Mouse (Mus musculus) gastrocnemius, postnatal 36 days (tissue): ENCODE results near the gene Tmem238. TPM values are rescaled to one million over a fixed set of nuclear protein-coding genes. Genes with fewer than 3 reads are reported as not detected.
"Not testable (repeated sequence)": the region's sequence is repeated elsewhere in the genome, so short reads cannot be mapped to it uniquely, and the experiment has no call there.

Source experiments
- DNase-seq, 2 experiments: peaks; one replicate each; pipeline ENCODE4 v3.0.0; 2022
- intact Hi-C: fragments of 180-260 bp; cut with DNase I; formaldehyde crosslinking; loops from one replicate; pipeline ENCODE4 v1.15.1; 2025
- long read RNA-seq, 2 experiments: library from polyadenylated mRNA; stranded (forward); transcript quantifications; one replicate each; pipeline ENCODE4 v2.0.0; 2021
- total RNA-seq, 2 experiments: library from RNA; stranded (reverse); gene quantifications; 2 replicates each; pipeline ENCODE4 v1.2.3; 2021

Tmem238 gene
- 1 to 10 TPM; 7.9 to 9.5 TPM for total RNA-seq
- long read RNA-seq, experiment 1, transcript Tmem238-202 (3 exons, 241 nt), result major isoform, 15 of 22 reads
- long read RNA-seq, experiment 1, partial matches to known transcripts, result 0 of 22 reads
- long read RNA-seq, experiment 1, other reads (novel, unspliced or antisense), result 3 of 22 reads
- long read RNA-seq, experiment 2, transcript Tmem238-201 (2 exons, 1,375 nt), result minor isoform, 5 of 25 reads
- long read RNA-seq, experiment 2, transcript Tmem238-202 (3 exons, 241 nt), result major isoform, 16 of 25 reads
- long read RNA-seq, experiment 2, partial matches to known transcripts, result 0 of 25 reads
- long read RNA-seq, experiment 2, other reads (novel, unspliced or antisense), result 4 of 25 reads

- peak; percentile 60 to 62 for DNase-seq
- intact Hi-C loops, result loop anchor here (2.0 kb wide), 1 partner anchor 49 kb away; the partner anchor contains the start of gene Kmt5c
Measured at GRCm38 (mm10) chr7:4789436-4789935, at the start of gene Tmem238. Tmem238 (minus strand) TSS chr7:4789656.

- intact Hi-C loops, result no loop called here
- DNase-seq, result no peak
Measured at GRCm38 (mm10) chr7:4837639-4838038, 48.2 kb upstream of the Tmem238 start.

GRCm38 (mm10) chr7:4836351-4836792 is 46.9 kb upstream of the Tmem238 start:
- intact Hi-C loops, result no loop called here
- peak in 1 of 2 experiments; percentile 24 for DNase-seq

- DNase-seq, result no peak
- intact Hi-C loops, result no loop called here
Measured at GRCm38 (mm10) chr7:4835631-4836327, 46.3 kb upstream of the Tmem238 start.

GRCm38 (mm10) chr7:4830476-4830875 is 41.0 kb upstream of the Tmem238 start:
- intact Hi-C loops, result no loop called here
- DNase-seq, result no peak

- intact Hi-C loops, result no loop called here
Measured at GRCm38 (mm10) chr7:4825365-4825764, 35.9 kb upstream of the Tmem238 start.

GRCm38 (mm10) chr7:4822162-4822907 is 32.9 kb upstream of the Tmem238 start:
- intact Hi-C loops, result no loop called here
- no peak for DNase-seq

More at GRCm38 (mm10) chr7:4825365-4825764, 35.9 kb upstream of the Tmem238 start:
- DNase-seq, result no peak

GRCm38 (mm10) chr7:4821690-4822089 is 32.2 kb upstream of the Tmem238 start:
- intact Hi-C loops, result no loop called here

GRCm38 (mm10) chr7:4820925-4821324 is 31.5 kb upstream of the Tmem238 start:
- intact Hi-C loops, DNase-seq: not testable (repeated sequence)

More at GRCm38 (mm10) chr7:4821690-4822089, 32.2 kb upstream of the Tmem238 start:
- no peak for DNase-seq

GRCm38 (mm10) chr7:4816559-4816958 is 27.1 kb upstream of the Tmem238 start:
- intact Hi-C loops, result loop anchor here (10.0 kb wide), 1 partner anchor 48 kb away; no protein-coding TSS in a partner anchor
- DNase-seq, result no peak

- DNase-seq, result no peak
- intact Hi-C loops, result loop anchor here (10.0 kb wide), 1 partner anchor 52 kb away; no protein-coding TSS in a partner anchor
Measured at GRCm38 (mm10) chr7:4813105-4813791, 23.8 kb upstream of the Tmem238 start.

GRCm38 (mm10) chr7:4812303-4813104 is 23.0 kb upstream of the Tmem238 start, which contains the start of gene Ube2s:
Ube2s (minus strand) TSS chr7:4812590.
- DNase-seq, result peak; percentile 97 to 98
- intact Hi-C loops, result loop anchor here (10.0 kb wide), 1 partner anchor 52 kb away; no protein-coding TSS in a partner anchor

- intact Hi-C loops, result loop anchor here (10.0 kb wide), 1 partner anchor 53 kb away; no protein-coding TSS in a partner anchor
- peak in 1 of 2 experiments; percentile 21 for DNase-seq
Measured at GRCm38 (mm10) chr7:4811842-4812302, 22.4 kb upstream of the Tmem238 start.

GRCm38 (mm10) chr7:4811131-4811530 is 21.7 kb upstream of the Tmem238 start:
- intact Hi-C loops, result loop anchor here (10.0 kb wide), 1 partner anchor 54 kb away; no protein-coding TSS in a partner anchor

GRCm38 (mm10) chr7:4806716-4807115 is 17.3 kb upstream of the Tmem238 start:
- no peak for DNase-seq

More at GRCm38 (mm10) chr7:4811131-4811530, 21.7 kb upstream of the Tmem238 start:
- DNase-seq, result not testable (repeated sequence)

GRCm38 (mm10) chr7:4802247-4802646 is 12.8 kb upstream of the Tmem238 start:
- intact Hi-C loops, result loop anchor here (5.0 kb wide), 1 partner anchor 355 kb away; the partner anchor contains the start of gene Rdh13
- no peak for DNase-seq

More at GRCm38 (mm10) chr7:4806716-4807115, 17.3 kb upstream of the Tmem238 start:
- intact Hi-C loops, result loop anchor here (5.0 kb wide), 1 partner anchor 244 kb away; no protein-coding TSS in a partner anchor

GRCm38 (mm10) chr7:4795767-4796433 is 6.4 kb upstream of the Tmem238 start:
- intact Hi-C loops, result loop anchor here (5.0 to 10.0 kb wide), 2 partner anchors 174 to 661 kb away; partner anchors contain the start of gene Leng8
- no peak for DNase-seq
